Mouse (Mus musculus): ENCODE data around the gene Ica1. TPM values are rescaled to one million over a fixed set of nuclear protein-coding genes. Genes with fewer than 3 reads are reported as not detected.

The Ica1 gene
- polyA plus RNA-seq, 1 experiment from 2014 or later = 11.0 TPM

- Histone ChIP-seq H3K9ac (ENCODE audit: low read depth, low read length) (no peak overlapping the region), H3K27ac (ENCODE audit: low read depth, low read length) (no peak overlapping the region), H3K36me3 (ENCODE audit: control insufficient read depth, insufficient read depth) (no peaks in the 10 kb centered on the region), H3K9me3 (ENCODE audit: control insufficient read depth) (no peaks in the 10 kb centered on the region), H3K4me2 (replicated peaks; ENCODE audit: low read depth) (no peak overlapping the region), H3K4me3 (ENCODE audit: low read depth, low read length) (no peak overlapping the region), H3K4me1 (replicated peaks; ENCODE audit: control insufficient read depth, insufficient read depth, low read length) (no peaks in the 10 kb centered on the region), H3K27me3 (replicated peaks; ENCODE audit: control insufficient read depth, insufficient read depth, low read length) (no peaks in the 10 kb centered on the region)
- ATAC-seq = no peak
- TF ChIP-seq CTCF (IDR thresholded peaks at IDR 0.05; ENCODE audit: low read depth) = no peak
- 88% methylated on average over 4 of the region's 4 CpGs for WGBS
Measured at GRCm38 (mm10) chr6:8638122-8638521, 140.2 kb downstream of the Ica1 start.

GRCm38 (mm10) chr6:8632701-8633100 lies 145.6 kb downstream of the Ica1 start:
- Histone ChIP-seq H3K36me3 (ENCODE audit: control insufficient read depth, insufficient read depth) (no peaks in the 10 kb centered on the region), H3K4me2 (replicated peaks; ENCODE audit: low read depth) (no peak overlapping the region), H3K27ac (ENCODE audit: low read depth, low read length) (no peak overlapping the region), H3K4me3 (ENCODE audit: low read depth, low read length) (no peak overlapping the region), H3K4me1 (replicated peaks; ENCODE audit: control insufficient read depth, insufficient read depth, low read length) (no peaks in the 10 kb centered on the region), H3K27me3 (replicated peaks; ENCODE audit: control insufficient read depth, insufficient read depth, low read length) (no peaks in the 10 kb centered on the region), H3K9ac (ENCODE audit: low read depth, low read length) (no peak overlapping the region), H3K9me3 (ENCODE audit: control insufficient read depth) (no peaks in the 10 kb centered on the region)
- no peak for ATAC-seq
- 89% methylated on average over 4 of the region's 4 CpGs for WGBS
- no peak for TF ChIP-seq CTCF (IDR thresholded peaks at IDR 0.05; ENCODE audit: low read depth)

- no peaks in the 10 kb centered on the region for H3K27me3 ChIP-seq (replicated peaks; ENCODE audit: control insufficient read depth, insufficient read depth, low read length)
- no peak for TF ChIP-seq CTCF (IDR thresholded peaks at IDR 0.05; ENCODE audit: low read depth)
- WGBS = 66% methylated on average over 5 of the region's 5 CpGs
- H3K9me3 ChIP-seq (ENCODE audit: control insufficient read depth) = no peaks in the 10 kb centered on the region
- H3K4me1 ChIP-seq (replicated peaks; ENCODE audit: control insufficient read depth, insufficient read depth, low read length) = no peaks in the 10 kb centered on the region
- no peak overlapping the region for H3K4me2 ChIP-seq (replicated peaks; ENCODE audit: low read depth)
- H3K27ac ChIP-seq (ENCODE audit: low read depth, low read length) = no peak overlapping the region
- H3K4me3 ChIP-seq (ENCODE audit: low read depth, low read length) = no peak overlapping the region
- ATAC-seq = no peak
- no peaks in the 10 kb centered on the region for H3K36me3 ChIP-seq (ENCODE audit: control insufficient read depth, insufficient read depth)
- no peak overlapping the region for H3K9ac ChIP-seq (ENCODE audit: low read depth, low read length)
Measured at GRCm38 (mm10) chr6:8631986-8632632, 146.2 kb downstream of the Ica1 start.

- no peak overlapping the region for H3K4me2 ChIP-seq (replicated peaks; ENCODE audit: low read depth)
- no peaks in the 10 kb centered on the region for H3K4me1 ChIP-seq (replicated peaks; ENCODE audit: control insufficient read depth, insufficient read depth, low read length)
- H3K36me3 ChIP-seq (ENCODE audit: control insufficient read depth, insufficient read depth) = no peaks in the 10 kb centered on the region
- H3K27me3 ChIP-seq (replicated peaks; ENCODE audit: control insufficient read depth, insufficient read depth, low read length) = no peaks in the 10 kb centered on the region
- no peak overlapping the region for H3K4me3 ChIP-seq (ENCODE audit: low read depth, low read length)
- no peak for ATAC-seq
- no peak overlapping the region for H3K27ac ChIP-seq (ENCODE audit: low read depth, low read length)
- no peaks in the 10 kb centered on the region for H3K9me3 ChIP-seq (ENCODE audit: control insufficient read depth)
- 88% methylated on average over 8 of the region's 8 CpGs for WGBS
- H3K9ac ChIP-seq (ENCODE audit: low read depth, low read length) = no peak overlapping the region
- no peak for TF ChIP-seq CTCF (IDR thresholded peaks at IDR 0.05; ENCODE audit: low read depth)
Measured at GRCm38 (mm10) chr6:8631362-8631761, 146.9 kb downstream of the Ica1 start.

- no peak overlapping the region for H3K4me2 ChIP-seq (replicated peaks; ENCODE audit: low read depth)
- H3K36me3 ChIP-seq (ENCODE audit: control insufficient read depth, insufficient read depth) = no peaks in the 10 kb centered on the region
- ATAC-seq = no peak
- H3K27ac ChIP-seq (ENCODE audit: low read depth, low read length) = no peak overlapping the region
- 58% methylated on average over 7 of the region's 7 CpGs for WGBS
- H3K4me3 ChIP-seq (ENCODE audit: low read depth, low read length) = no peak overlapping the region
- no peak for TF ChIP-seq CTCF (IDR thresholded peaks at IDR 0.05; ENCODE audit: low read depth)
- no peaks in the 10 kb centered on the region for H3K4me1 ChIP-seq (replicated peaks; ENCODE audit: control insufficient read depth, insufficient read depth, low read length)
- H3K27me3 ChIP-seq (replicated peaks; ENCODE audit: control insufficient read depth, insufficient read depth, low read length) = no peaks in the 10 kb centered on the region
- H3K9me3 ChIP-seq (ENCODE audit: control insufficient read depth) = no peaks in the 10 kb centered on the region
- no peak overlapping the region for H3K9ac ChIP-seq (ENCODE audit: low read depth, low read length)
Measured at GRCm38 (mm10) chr6:8630531-8630930, 147.8 kb downstream of the Ica1 start.

- H3K4me2 ChIP-seq (replicated peaks; ENCODE audit: low read depth) = no peak overlapping the region
- no peaks in the 10 kb centered on the region for H3K9me3 ChIP-seq (ENCODE audit: control insufficient read depth)
- no peak overlapping the region for H3K9ac ChIP-seq (ENCODE audit: low read depth, low read length)
- WGBS = 94% methylated on average over 7 of the region's 7 CpGs
- ATAC-seq = no peak
- no peak overlapping the region for H3K27ac ChIP-seq (ENCODE audit: low read depth, low read length)
- TF ChIP-seq CTCF (IDR thresholded peaks at IDR 0.05; ENCODE audit: low read depth) = no peak
- no peak overlapping the region for H3K4me3 ChIP-seq (ENCODE audit: low read depth, low read length)
- H3K36me3 ChIP-seq (ENCODE audit: control insufficient read depth, insufficient read depth) = no peaks in the 10 kb centered on the region
- no peaks in the 10 kb centered on the region for H3K4me1 ChIP-seq (replicated peaks; ENCODE audit: control insufficient read depth, insufficient read depth, low read length)
- H3K27me3 ChIP-seq (replicated peaks; ENCODE audit: control insufficient read depth, insufficient read depth, low read length) = no peaks in the 10 kb centered on the region
Measured at GRCm38 (mm10) chr6:8628715-8629267, 149.5 kb downstream of the Ica1 start.

All from intestine, postnatal 0 days (tissue).